Mouse (Mus musculus) left cerebral cortex, adult 18-20 months (tissue): ENCODE measurements around the gene Best1. TPM values are rescaled to one million over a fixed set of nuclear protein-coding genes. Genes with fewer than 3 reads are reported as not detected.

Experiments
- DNase-seq, 2 experiments: peaks; one replicate each; pipeline ENCODE4 v3.0.0; 2021 to 2022; ENCODE audit warnings: low spot score in 2 of 2, mixed read lengths in 1 of 2
- long read RNA-seq, 2 experiments: library from polyadenylated mRNA; stranded (forward); transcript quantifications; one replicate each; pipeline ENCODE4 v2.0.0; 2021
- total RNA-seq, 2 experiments: library from RNA; stranded (reverse); gene quantifications; 2 replicates each; pipeline ENCODE4 v1.2.3; 2021

Best1 gene
- 1 to 10 TPM; 1.0 to 1.1 TPM for total RNA-seq
- long read RNA-seq, experiment 1, result 0 reads
- long read RNA-seq, experiment 2, partial matches to known transcripts, result 2 of 2 reads
- long read RNA-seq, experiment 2, other reads (novel, unspliced or antisense), result 0 of 2 reads

DNA sequence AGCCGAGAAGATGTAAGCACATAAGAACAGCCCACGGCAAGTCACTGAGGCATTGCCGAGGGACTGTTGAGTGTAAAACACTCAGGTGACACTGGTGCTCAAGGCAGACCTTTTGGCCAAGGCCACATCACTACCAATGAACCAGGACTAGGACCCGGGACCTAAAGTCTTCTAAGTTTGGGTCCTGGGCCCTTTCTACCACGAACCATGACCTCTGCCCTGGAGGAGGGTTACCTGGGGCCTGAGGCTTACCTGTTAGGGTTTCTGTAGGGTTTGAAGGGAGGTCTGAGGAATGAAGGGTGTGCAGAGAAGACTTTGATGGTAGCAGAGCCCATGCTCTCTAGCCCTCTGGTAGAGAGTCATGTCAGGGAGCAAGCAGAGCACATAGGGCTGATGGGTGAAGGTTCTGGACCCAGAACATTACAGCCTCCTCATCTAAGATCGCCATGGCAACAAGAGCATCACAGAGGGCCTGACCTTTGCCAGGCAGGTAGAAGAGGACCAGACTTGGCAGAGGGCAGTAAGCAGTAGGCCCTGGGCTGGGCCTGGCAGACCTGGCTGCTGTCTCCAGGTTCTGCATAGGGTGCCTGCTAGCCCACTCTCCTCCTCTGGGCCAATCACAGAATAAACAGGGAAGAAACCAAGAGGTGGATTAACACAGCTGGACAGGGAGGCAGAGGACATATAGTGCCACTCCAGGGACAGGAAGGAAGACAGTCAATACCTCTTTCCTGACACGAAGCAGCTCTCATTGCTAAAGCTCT is at the start of gene Best1, which contains the start of gene Rab3il1:
Best1 (minus strand) TSS at position 428 of the 764 bp plus-strand sequence.
Rab3il1 (plus strand) TSS at position 464 of the 764 bp plus-strand sequence.
- DNase-seq, result no peak

DNA sequence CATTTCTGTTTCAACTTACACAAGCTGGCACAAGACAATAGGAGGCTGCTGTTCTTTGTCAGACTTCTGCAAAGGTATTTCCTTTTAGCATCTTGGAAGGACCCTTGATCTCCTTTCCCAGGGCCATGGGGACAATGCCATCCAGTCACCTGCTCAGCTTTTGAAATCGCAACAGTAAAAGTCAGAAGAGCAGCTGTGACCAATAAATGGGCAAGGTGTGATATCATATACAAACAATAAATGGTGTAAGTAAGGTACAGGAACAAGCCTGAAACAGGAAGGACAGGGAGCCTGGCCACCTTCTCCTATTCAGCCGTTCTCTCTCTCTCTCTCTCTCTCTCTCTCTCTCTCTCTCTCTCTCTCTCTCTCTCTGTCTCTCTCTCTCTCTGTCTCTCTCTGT is 49.0 kb upstream of the Best1 start:
- DNase-seq, result no peak

DNA sequence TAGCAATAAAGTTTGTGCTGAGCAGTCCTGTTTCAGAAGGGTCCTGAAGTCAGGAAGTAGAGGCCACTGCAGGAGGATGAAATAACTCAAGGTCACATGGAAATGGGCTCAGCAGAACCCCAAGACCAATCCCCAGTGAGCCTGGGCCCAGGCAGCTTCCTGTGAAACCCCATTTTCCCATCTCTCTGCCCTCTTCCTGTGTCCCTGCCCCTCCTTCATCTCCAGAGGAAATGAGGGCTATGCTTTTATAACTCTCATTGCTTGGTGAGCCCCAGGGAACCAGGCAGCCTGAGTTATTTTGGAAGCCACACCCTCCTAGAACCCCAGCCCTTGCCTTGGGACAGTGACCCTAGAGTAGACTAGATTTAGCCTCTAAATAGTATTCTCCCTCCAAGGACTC is 48.1 kb upstream of the Best1 start:
- no peak for DNase-seq

DNA sequence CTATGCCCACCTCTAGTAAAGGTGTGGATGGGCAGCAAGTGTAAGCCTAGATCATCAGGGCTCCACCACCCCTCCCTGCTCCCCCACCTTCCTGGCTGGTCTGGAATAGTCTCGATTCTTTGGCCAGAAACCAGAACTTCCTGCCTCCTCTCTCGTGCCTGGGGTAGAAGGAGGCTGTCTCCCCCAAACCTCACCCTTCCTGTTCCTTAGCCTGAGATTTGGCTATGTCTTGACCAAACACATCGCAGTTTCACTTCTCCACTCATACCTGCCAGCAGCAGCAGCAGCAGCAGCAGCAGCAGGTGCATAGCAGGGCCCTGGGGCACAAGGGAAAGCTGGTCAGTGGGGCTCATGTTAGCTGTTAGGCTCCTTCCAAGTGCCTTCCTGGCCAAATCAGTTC is 45.5 kb upstream of the Best1 start:
- no peak for DNase-seq

DNA sequence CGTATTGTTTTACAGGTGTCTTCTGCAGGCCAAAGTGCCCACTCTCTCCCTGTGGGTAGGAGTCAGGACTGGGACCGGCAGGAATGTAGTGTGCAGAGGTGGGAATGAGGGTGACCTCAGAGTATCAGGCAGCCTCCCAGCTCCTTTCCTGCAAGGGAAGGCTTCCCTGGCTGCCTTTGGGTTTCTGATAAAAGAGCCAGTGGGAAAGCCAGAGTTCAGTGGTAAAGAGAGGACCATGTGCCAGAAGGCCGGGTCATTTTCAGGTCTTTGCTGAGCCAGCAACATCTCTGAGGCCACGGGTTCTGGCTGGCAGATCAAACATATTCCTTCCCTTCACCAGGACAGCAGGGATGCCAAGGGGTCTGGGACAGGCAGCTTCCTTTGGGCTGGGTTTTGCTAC is 44.9 kb upstream of the Best1 start:
- no peak for DNase-seq

DNA sequence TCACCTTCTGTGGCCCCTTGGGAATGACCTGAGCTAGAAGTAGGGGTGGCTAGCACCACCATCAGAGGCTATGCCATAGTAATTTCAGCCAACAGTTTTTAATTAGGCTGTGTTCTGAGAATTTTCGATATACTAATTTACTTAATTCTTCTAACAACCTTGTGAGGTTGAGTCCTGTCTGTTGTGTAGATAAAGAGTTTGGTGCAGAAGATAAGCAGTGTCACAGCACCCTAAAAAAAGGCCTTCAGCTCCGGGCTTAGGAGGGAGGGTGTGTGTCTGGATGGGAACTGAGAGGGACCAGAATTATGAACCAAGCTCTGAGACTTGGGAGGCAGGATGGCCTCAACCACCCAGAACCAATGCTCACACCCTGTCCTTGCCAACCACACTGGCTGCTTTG is 44.3 kb upstream of the Best1 start:
- DNase-seq, result no peak

DNA sequence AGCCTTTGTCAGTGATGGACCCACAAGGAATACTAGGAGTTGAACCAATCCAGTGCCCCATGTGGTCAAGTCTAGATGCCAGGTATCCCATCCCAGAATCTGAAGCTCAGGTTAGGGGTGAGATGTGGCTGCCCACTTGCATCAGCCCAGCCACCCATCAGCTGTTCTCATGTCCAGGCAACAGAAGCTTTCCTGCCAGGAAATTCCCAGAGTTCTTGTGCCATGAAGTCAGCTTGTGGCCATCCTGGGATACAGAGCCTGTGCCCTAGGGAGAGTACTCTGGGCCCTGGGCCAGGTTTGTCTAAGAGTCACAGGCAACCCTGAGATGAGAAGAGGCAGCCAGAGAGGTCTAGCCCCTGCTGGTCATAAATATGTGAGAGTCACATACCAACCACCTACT is 42.2 kb upstream of the Best1 start:
- no peak for DNase-seq

DNA sequence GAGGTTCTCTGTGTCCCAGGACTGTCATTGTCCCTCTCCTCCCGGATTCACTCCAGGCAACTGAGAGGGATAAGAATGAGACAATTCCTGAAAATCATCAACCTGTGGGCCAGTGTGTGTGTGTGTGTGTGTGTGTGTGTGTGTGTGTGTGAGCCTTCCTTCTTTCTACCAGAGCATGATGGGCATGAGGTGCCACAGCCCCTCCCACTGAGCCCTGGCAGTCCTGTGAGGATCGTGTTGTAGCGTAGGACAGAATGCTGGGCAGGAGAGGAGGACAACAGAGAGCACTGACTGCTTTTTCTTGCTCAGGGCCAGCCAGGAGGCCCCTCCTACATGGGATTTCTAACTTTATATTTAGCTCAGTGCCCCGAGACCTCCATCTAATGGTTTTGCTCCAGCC is 41.4 kb upstream of the Best1 start:
- DNase-seq, result no peak

DNA sequence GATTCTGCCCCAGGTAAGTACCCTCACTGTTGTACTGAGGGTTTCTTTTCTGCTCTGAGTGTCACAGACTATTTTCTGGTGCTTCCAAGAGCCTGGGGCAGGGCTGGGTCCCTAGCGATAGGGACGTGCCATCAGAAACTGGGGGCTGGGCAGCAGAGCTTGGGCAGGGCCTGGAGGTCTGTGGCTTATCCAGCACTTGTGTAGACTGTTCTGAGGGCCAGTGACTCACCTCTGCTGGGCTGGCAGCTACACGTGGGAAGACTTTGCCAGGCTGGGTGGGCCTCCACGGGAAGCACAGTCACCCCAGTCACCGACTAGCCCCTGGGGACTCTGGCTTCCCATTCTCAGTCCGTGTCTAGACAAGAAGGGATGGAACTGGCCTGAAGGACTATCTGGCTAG is 40.8 kb upstream of the Best1 start:
- no peak for DNase-seq

DNA sequence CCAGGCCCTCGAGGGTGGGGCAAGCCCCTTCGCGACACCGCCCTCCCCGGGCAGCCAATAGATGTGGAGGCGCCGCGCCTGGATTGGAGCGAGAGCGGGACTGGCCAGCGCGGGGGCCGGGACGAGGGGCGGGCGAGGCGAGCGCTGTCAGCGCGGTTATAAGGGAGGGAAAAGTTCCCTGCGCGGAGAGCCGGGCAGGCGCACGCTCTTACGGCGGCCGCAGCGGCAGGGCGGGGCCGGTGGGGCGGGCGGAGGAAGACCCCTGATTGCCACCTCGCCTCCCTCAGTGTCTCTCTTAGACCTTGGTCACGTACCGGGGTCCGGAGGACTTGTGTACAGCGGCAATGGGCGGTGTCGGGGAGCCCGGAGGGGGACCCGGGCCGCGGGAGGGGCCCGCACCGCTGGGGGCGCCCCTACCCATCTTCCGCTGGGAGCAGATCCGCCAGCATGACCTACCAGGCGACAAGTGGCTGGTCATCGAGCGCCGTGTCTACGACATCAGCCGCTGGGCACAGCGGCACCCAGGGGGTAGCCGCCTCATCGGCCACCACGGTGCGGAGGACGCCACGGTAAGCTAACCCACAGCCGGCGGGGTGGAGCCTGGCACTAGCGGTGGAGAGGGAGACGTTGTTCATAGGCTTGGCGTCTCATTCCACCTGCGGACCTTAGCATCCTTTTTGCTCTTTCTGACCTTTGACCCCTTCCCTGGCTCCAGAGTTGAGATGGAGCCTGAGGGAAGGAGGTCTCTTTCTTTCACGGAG is 40.1 kb upstream of the Best1 start, which contains the start of gene Fads3:
Fads3 (plus strand) TSS at position 182 of the 761 bp plus-strand sequence.
- peak; percentile 73 to 83 for DNase-seq

DNA sequence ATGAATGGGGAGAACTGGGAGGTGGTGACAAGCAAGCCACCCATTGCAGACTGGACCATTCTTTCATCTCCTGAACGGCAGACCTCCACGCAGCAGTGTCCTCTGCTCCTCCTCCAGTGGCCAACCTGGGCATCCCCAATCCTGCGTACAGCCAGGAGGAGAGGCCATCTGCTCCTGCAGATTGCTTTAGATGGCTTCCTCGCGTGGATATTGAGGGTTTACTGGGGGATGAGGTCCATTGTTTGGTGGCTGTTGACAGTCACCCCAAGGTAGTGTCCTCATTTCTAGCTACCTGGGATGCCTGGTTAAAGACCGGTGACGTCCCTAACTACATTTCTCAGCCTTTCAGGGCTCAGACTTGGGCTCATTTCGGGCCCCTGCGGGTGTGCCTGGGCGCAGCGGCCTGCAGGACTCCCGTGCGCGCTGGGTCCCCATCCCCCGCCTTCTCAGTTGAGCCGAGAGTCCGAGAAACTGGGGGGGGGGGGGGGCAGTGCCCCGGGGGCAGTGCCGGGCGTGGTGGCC is 39.5 kb upstream of the Best1 start:
- peak in 1 of 2 experiments; percentile 25 for DNase-seq

DNA sequence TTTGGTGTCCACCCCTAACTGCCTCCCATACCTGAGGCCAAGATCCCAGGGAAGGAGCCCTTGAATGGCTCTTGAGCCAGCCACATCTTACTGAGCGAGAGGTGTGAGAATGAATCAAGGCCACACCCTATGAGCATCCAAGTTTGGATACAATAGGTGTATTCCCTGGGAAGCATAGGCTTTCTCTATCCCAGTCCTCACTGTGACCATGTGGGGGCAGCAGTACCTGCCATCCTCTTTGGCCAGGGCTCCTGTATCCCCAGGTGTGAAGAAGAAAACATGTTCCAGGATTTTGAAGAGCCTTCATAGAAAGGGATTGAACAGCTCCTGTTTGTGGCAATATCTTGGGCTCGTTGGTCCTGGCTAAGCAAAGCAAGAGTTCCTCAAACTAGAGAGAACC is 38.2 kb upstream of the Best1 start:
- DNase-seq, result no peak

DNA sequence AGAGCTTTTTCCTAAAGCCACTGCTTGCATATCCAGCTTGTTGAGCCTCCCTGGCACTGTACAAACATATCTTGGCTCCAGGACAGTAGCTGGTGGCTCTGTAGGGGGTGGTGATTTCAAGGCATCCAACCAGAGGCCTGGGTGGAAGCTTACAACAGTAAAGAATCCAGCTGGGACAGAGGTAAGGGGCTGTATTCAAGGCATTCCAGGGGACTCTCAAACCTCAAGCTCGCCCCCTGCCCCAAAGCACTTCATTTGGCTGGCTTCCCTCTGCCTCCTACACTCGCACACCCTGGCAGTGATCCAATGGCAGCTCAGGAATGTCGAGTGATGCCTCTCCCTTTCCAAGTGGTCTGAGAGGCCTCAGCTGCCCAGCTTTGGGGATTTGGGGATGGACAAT is 37.5 kb upstream of the Best1 start:
- no peak for DNase-seq

DNA sequence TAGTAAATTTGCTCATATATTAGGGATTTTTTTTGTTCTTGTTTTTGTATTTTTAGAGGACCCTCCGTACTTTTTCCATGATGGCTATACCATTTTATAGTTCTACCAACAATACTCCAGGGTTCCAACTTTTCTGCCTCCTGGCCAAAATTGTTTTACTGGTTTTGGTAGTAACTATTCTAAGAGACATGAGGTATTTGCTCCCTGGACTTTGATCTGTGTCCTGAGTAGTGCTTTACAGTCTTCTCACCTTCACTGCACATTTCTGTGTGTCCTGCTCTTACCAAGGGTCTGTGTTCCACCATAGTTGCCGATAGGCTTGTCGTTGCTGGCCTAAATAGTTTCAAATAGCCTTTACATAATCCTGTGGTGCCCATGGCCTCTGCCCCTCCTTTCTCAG is 36.9 kb upstream of the Best1 start:
- DNase-seq, result no peak

DNA sequence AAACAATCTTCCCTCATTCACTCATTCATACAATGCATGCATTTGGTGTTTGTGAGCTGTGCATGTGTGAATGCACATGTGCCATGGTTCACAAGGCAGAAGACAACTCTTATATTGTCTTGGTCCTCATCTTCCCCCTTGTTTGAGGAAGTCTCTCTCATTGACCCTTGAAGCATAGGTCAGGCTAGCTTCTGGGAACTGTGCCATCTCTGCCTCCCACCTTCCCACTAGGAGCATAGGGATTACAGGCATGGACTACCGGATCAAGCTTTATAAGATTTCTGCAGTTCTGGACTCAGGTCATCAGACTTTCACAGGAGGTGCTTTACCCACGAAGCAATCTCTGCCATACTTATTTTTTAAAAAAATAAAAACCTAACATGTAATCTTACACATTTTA is 36.1 kb upstream of the Best1 start:
- DNase-seq, result no peak

DNA sequence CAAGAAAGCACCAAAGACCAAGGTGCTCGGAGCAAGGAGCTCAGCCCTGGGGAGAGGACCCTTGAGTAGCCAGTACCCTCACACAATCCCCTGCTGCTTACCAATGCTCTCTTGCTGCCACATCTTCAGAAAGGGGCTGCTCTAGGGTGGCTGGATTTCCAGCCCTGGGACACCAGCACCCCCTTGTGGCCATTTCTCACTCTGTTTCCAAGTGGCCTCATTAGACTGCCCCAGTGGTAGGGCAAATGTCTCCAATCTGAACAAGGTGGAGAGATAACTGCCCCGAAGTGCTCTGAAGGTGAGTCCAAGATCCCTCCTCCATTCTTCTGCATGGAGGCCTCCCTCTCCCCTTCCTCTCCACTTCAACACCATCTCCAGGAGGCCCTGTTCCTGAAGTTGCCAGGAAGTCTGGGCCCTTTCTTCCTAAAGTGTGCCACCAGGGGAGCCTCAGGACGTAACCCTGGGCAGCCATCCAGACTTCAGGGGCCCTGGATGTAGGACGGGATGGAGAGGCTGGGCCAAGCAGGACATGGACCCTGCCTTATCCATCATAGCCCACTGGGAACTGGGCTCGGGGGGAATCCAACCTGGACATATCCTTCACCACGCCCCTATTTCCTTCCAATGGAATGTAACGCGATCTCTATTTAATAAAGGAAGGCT is 33.5 kb upstream of the Best1 start:
- DNase-seq, result peak; percentile 72 to 90

DNA sequence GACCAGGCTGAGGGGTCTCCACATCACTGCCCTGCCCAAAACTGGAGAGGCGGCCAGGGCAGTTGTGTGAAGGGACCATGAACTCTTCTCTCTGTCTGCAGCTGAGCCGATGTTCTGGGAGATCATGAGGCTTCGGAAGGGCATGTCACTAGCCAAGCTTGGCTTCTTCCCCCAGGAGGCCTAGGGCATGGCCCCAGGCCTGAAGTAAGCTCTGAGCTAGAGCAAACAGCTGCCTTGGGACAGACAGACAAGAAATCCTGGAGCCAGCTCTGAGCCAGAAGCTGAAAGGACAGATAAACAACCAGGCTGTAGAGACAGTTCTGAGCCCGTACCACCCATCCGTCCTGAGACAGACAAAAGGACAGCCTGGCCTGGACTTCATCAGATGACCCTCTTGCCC is 32.9 kb upstream of the Best1 start:
- DNase-seq, result no peak

DNA sequence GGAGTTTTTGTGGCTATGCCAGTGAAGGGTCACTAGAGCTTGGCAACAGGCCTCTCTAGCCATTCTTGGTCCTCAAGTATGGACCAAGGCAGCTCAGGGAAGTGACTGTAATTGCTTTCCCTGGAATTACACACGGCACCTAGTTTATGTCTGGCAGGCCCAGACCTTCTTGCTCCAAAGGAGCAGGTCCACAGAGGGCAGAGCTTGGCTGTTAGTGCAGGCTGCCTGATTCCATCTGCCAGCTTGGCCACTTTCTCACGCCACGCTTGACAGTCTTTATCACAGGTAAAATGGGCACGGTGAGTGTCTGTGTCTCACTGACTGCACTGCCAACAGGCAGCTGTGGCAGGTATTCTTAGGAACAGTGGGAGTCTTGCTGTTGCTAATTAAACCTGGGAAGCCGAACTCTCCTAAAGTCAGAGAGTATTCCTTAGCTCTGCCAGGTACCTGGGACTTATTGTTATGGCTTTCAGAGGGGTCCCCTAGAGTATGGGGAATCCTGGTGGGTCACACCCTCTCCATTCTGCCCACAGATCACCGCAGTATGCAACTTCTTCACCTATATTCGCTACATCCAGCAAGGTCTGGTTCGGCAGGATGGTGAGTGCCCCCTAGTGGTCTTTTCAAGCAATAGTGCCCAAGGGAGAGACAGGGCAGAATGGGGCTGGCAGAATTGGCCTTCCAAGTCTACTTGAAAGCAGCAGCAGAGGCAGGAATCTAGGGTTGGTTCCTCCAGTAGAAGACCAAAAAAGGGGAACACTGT is 32.0 kb upstream of the Best1 start:
- peak; percentile 58 to 65 for DNase-seq

DNA sequence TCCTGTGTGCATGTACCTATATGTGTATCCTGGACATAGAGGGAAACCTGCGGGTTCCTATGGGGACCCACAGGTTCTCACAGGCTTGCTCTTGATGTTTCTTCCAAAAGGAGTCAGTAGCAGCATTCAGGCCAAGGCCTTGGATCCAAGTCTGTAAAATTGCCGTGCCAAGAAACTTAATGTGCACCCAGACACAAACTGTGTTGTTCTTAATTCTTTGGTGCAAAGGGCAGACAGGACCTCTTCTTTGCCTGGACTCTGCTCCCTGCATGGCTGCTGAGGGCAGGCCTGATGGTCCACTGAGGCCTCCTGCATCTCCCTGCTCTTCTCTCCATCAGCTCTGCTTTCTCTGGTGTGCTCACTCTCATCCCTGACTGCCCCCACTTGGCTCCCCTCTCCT is 28.3 kb upstream of the Best1 start:
- no peak for DNase-seq

DNA sequence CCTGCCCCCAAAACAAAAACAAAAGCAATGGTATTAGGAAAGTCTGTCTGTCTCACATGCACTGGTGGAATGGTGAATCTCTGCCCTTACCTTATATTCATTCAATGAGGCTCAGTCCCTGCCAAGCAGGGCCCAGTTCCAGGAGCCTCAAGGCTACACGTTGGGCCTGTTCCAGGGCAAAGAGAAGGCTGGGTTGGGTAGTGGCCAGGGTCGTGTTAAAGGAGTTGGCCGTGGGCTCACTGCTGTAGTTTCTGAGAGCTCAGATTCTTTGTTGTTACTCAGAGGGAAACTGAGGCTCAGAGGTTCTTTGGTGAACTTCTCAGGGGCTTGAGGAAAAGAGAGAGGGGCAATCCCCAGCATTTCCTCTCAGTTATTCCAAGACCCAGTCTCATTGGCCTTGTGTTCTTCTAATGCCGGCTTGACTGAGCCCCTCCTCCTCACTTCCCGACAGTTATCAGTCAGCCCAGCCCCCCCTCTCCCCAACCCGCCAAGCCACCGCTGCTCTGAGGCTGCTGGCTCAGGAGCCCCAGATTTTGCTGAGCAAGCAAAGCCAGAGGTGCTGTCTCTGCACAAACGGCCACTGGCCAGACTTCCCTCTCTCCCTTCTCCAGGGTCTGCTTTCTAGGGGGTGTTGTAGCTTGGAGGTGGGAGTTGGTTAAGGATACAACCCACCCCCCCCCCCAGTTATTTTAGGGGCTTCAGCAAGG is 23.9 kb upstream of the Best1 start:
- DNase-seq, result no peak
